Mouse (Mus musculus) kidney, adult 2 months (tissue): ENCODE measurements around the gene Gm19426.

Experiments used
- CTCF ChIP-seq: fragments of 200-500 bp; conservative IDR thresholded peaks from 2 replicates; pipeline ENCODE4 v1.5.1; 2011; ENCODE audit warnings: low read depth, mild to moderate bottlenecking, control low read depth, low read length, moderate library complexity, mixed read lengths; ENCODE audit not compliant: insufficient read depth, insufficient read length
- POLR2A ChIP-seq: fragments of 200-500 bp; IDR thresholded peaks from one replicate; pipeline ENCODE4 v1.6.1; 2011; ENCODE audit warnings: low read depth, low read length, control low read depth

GRCm38 (mm10) chr2:84705295-84705694 lies 38.2 kb downstream of the Gm19426 start:
- TF ChIP-seq CTCF (no peak), POLR2A (no peak)
